Mouse (Mus musculus): ENCODE data around the gene Pms2.

Gene Pms2

GRCm38 (mm10) chr5:143932831-143933230 lies 23.1 kb downstream of the Pms2 start, which contains the start of gene Rsph10b:
Rsph10b (plus strand) TSS chr5:143933035.
- no peak for DNase-seq (ENCODE audit: low spot score in 2 of 2)

DNA sequence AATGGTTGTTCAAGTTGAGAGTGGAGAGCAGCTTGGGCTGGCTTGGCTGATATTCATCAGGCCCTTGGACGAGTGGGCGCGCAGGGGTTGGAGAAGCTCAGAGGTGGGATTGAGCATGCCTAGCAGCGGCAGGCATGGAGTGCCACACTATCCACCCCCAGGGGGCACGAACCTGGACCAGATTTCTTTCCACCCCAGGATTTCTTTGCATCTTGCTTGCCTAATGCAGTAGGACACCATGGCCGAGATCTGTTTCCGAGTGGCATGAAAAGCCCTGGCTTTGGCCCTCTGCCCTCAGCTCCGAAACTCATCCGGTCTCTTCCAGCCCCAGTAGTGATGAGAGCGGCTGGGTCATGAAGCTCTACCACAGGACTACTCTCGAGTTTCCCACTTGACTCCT lies 23.6 kb downstream of the Pms2 start:
- no peak for DNase-seq (ENCODE audit: low spot score in 2 of 2)

- DNase-seq (ENCODE audit: low spot score in 2 of 2) = no peak
Observed at GRCm38 (mm10) chr5:143933875-143934274, 24.1 kb downstream of the Pms2 start.

- no peak for DNase-seq (ENCODE audit: low spot score in 2 of 2)
Observed at GRCm38 (mm10) chr5:143936156-143936555, 26.4 kb downstream of the Pms2 start.

DNA sequence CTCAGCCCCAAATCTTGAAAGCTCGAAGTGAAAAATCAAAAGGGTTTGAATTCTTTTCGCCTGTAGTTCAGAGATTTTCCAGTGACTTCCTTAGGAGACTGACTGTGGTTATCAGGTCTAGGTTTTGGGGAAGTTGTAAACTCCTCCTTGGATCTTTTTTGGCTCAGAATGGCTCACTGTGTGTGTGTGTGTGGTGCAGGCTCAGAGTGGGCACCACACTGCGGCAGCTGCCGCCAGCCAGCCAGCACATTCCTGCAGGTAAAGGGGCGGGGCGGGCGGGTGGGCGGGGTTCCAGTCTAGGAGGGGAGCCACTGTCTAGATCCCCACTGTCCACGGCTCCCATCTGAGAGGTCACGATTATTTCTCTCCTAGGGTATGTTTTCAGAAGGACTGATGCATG lies 31.8 kb downstream of the Pms2 start:
- DNase-seq (ENCODE audit: low spot score in 2 of 2) = no peak

GRCm38 (mm10) chr5:143943231-143944125 lies 33.7 kb downstream of the Pms2 start:
- no peak for DNase-seq (ENCODE audit: low spot score in 2 of 2)

DNA sequence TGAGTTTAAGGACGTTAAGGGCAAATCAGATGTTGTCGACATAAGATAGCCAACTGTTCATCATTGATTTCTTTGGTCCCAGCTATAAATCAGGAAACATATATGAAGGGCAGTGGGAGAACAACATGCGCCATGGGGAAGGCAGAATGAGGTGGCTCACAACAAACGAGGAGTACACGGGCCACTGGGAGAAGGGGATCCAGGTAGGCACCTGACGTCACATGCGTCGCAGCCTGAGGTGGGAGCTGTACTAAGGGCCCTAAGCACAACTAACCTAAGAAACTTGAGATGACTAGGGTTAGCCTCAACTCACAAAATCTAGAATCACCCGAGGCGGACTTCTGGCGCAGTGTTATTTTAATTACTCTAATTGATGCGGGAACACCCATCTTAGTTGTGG lies 38.6 kb downstream of the Pms2 start:
- no peak for DNase-seq (ENCODE audit: low spot score in 2 of 2)

DNA sequence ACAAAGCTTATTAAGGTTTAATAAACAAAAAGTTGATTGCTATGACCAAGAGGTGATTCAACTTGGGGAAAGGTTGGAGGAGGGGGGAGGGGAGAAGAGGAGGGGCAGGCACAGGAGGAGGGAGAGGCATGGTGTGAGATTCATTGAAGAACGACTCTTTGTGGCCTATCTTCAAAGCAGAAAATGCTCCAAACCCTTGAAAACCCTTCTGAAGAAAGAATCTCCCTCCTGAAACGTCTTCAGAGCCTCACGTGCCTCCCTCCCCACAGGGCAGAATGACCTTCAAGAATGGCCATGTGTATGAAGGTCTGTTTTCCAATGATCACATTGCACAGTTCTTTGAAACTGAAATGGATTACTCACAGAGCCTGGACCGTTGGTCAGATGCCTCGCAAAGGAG lies 40.3 kb downstream of the Pms2 start:
- DNase-seq (ENCODE audit: low spot score in 2 of 2) = no peak

GRCm38 (mm10) chr5:143957101-143957500 lies 47.3 kb downstream of the Pms2 start:
- DNase-seq (ENCODE audit: low spot score in 2 of 2) = no peak

DNA sequence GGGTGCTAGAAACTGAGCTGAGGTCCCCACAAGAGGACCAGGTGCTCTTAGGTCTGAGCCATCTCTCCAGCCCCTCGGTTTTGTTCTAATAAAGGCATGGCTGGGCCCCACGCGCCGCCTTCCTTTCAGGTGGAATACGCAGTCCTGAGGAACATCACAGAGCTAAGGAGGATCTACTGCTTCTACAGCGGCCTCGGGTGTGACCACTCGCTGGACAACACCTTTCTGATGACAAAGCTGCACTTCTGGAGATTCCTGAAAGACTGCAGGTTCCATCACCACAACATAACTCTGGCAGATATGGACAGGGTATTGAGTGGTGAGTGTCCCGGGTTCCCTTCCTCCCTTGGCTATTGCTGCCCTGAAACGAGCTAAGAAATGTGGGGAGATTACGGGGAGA lies 49.8 kb downstream of the Pms2 start:
- DNase-seq (ENCODE audit: low spot score in 2 of 2) = no peak

DNA sequence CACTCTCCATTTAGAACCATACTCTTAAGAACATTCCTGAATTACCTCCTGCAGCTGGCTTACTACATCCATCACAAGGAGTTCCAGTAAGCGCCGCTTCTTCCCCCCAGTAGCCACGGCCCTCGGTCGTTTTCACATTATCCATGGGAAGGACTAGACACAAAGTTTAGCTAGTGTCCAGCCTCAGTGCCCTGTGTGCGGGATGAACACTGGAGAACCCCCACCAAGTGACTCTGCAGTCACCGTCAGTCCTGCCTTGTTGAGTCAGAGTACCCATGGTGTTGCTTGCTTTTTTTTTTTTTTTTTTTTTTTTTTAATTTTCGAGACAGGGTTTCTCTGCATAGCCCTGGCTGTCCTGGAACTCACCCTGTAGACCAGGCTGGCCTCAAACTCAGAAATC lies 51.4 kb downstream of the Pms2 start:
- no peak for DNase-seq (ENCODE audit: low spot score in 2 of 2)

DNA sequence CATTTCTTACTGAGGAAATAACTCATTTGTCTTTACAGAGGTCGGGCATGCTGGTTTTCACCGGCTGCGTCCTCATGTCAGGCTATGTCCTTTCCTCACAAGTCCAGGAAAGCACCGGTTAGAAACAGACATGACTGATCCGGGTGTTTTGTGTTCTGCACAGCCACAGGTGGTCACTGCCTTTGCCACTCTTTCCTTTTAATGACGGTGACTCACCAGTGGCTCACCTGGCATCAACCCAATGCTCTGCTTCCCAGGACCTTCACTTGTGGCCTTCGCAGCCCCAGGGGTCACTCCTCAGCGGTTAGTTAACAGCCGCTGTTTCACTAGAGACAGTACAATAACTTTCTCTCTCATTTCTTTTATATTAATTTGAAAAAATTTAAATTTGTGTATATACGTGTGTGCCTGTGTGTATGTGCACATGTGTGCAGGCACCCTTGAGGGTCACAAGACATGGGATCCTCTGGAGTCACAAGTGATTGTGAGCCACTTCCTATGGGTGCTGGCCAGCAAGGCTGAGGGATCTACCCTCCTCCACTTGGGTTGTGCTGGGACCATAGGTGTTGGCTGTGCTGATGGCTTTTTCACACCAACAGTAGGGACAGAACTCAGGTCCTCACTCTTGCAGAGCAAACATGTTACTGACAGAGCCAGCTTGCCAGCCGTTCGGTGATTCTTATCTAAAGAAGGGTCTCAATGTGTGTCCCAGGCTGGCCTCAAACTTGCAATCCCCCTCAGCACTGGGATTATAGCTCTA lies 56.0 kb downstream of the Pms2 start:
- DNase-seq (ENCODE audit: low spot score in 2 of 2) = no peak

DNA sequence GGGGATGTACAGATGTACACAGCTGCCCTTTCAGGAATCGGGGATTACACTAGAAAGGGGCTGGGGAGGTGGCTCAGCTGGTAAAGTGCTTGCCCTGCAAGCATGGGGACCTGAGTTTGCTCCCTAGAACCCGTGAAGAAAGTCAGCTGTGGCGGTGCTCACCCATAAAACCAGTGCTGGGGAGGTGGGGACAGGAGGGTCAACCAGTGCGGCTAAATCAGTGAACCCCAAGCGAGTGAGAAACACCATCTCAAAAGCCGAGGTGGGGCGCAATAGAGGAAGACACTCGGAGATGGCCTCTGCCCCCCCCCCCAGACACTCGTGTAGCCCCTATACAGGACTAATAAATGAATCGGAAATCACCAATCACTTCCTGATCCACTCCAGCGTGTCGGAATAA lies 56.9 kb downstream of the Pms2 start:
- DNase-seq (ENCODE audit: low spot score in 2 of 2) = no peak

DNA sequence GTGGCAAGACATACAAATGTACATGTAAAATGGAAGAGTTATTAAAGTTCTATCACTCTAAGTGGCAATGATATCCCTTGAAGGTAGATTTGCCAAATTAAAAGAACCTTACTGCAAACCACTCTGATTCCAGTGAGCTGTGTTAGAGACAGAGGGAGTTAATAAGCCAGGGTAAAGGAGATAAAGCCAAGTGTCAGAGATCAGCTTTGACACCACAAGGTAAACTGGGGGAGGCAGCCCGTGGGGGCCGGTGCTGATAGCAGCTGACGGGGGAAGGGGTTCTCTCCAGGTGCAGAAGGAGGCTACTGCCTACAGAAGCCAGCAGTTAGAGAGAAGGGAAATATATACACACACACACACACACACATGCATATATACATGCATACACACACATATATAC lies 62.9 kb downstream of the Pms2 start:
- DNase-seq (ENCODE audit: low spot score in 2 of 2) = no peak

DNA sequence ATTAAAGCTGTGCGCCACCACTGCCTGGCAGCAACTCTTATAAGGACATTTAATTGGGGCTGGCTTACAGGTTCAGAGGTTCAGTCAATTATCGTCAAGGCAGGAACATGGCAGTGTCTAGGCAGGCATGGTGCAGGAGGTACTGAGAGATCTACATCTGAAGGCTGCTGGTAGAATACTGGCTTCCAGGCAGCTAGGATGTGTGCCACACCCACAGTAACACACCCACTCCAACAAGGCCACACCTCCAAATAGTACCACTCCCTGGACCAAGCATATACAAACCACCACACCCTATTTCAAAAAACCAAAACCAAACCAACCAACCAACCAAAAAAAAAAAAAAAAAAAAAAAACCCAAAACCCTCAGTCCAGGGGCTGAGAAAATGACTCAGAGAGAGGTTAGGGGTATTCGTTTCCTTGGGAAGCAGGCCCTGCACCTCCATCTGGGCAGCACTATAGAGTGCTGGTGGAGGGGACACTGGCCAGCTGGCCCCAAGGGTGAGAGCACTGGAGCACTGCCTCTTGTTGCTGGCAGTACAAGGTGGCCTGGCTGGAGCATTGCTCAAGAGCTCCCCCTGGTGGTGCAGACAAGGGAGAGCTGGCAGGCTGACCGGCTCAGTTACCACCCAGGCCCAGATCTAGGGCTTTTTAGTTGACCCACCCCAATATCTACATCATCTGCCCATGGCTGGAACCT lies 65.3 kb downstream of the Pms2 start:
- peak in 1 of 2 experiments; percentile 56 for DNase-seq (ENCODE audit: low spot score in 2 of 2)

DNA sequence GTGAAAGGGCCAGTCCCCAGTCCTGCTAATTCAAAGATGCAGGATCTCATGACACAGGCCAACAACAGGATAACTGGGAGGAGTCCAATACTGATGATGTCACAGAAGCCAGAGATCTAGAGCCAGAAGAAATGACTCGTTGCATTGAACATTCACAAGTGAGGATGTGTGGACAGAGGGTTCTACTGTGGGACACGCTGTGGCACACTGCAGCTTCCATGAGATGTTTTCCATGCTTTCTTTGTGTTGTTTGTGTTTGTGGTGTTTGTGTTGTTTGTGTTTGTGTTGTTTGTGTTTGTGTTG lies 65.8 kb downstream of the Pms2 start:
- no peak for DNase-seq (ENCODE audit: low spot score in 2 of 2)

GRCm38 (mm10) chr5:143976232-143976631 lies 66.5 kb downstream of the Pms2 start:
- DNase-seq (ENCODE audit: low spot score in 2 of 2) = no peak

GRCm38 (mm10) chr5:143976726-143977431 lies 67.1 kb downstream of the Pms2 start:
- no peak for DNase-seq (ENCODE audit: low spot score in 2 of 2)

- no peak for DNase-seq (ENCODE audit: low spot score in 2 of 2)
Observed at GRCm38 (mm10) chr5:143980858-143981257, 71.1 kb downstream of the Pms2 start.

GRCm38 (mm10) chr5:143982361-143982760 lies 72.6 kb downstream of the Pms2 start:
- no peak for DNase-seq (ENCODE audit: low spot score in 2 of 2)
